Mouse (Mus musculus): ENCODE data around the gene Aoc3. TPM values are rescaled to one million over a fixed set of nuclear protein-coding genes. Genes with fewer than 3 reads are reported as not detected.
"Not testable (repeated sequence)": the region's sequence is repeated elsewhere in the genome, so short reads cannot be mapped to it uniquely, and the experiment has no call there.

Gene Aoc3
- total RNA-seq, 2 experiments from 2014 or later = 1.8 to 2.9 TPM

- intact Hi-C loops (cut with DNase I) = no loop called here
- DNase-seq (ENCODE audit: low spot score in 2 of 2) = no peak
These were observed 5.6 kb upstream of the Aoc3 start, which contains the start of gene Aoc2 for GRCm38 (mm10) chr11:101324763-101325162. Gene Aoc2, plus strand, starts transcription at chr11:101325063.

DNA sequence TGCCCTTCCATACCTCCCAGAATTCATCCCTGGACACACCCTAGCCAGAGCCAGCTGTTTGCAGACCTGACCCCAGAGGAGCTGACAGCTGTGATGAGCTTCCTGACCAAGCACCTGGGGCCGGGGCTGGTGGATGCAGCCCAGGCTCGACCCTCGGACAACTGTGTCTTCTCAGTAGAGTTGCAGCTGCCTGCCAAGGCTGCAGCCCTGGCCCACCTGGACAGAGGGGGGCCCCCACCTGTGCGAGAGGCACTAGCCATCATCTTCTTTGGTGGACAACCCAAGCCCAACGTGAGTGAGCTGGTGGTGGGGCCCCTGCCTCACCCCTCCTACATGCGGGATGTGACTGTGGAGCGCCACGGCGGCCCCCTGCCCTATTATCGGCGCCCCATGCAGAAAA lies 5.2 kb upstream of the Aoc3 start:
- intact Hi-C loops (cut with DNase I); DNase-seq (ENCODE audit: low spot score in 2 of 2): not testable (repeated sequence)

DNA sequence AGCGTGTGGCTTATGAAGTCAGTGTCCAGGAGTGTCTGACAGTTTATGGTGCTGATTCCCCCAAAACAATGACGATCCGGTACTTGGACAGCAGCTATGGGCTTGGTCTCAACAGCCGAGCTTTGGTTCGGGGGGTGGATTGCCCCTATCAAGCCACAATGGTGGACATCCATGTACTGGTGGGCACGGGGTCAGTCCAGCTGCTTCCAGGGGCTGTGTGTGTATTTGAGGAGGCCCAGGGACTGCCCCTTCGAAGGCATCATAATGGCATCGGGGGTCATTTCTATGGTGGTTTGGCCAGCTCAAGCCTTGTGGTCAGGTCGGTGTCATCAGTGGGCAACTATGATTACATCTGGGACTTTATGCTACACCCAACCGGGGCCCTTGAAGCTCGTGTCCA lies 4.3 kb upstream of the Aoc3 start:
- DNase-seq (ENCODE audit: low spot score in 2 of 2) = no peak
- intact Hi-C loops (cut with DNase I) = no loop called here

DNA sequence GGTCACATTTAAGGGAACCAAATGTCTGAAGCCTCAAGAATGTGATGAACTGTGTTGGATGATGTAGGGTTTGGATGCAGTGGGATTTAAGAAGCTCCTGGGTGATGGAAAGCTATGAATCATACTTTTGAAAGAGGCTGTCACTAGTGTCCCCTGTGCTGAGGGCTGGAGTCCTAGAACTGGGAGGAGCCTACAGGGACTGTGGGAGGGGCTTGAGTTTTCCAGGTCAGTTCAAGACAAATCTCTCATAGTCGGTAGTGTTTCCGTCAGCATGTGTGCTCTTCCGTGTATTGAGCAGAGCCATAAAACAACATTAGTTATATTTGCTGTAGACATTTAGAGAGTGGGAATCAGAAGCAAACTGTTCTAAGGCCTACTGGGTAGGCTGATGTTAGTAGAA lies 3.1 kb upstream of the Aoc3 start:
- DNase-seq (ENCODE audit: low spot score in 2 of 2) = no peak
- intact Hi-C loops (cut with DNase I) = no loop called here

- DNase-seq (ENCODE audit: low spot score in 2 of 2) = peak; percentile 25 to 46
- intact Hi-C loops (cut with DNase I) = no loop called here
These were observed 1.3 kb upstream of the Aoc3 start for GRCm38 (mm10) chr11:101328941-101329635.

DNA sequence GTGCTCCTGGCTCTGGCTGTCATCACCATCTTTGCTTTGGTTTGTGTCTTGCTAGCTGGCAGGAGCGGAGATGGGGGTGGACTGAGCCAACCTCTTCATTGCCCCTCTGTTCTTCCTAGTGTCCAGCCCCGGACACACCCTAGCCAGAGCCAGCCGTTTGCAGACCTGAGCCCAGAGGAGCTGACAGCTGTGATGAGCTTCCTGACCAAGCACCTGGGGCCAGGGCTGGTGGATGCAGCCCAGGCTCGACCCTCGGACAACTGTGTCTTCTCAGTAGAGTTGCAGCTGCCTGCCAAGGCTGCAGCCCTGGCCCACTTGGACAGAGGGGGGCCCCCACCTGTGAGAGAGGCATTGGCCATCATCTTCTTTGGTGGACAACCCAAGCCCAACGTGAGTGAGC lies 556 bp downstream of the Aoc3 start:
- DNase-seq (ENCODE audit: low spot score in 2 of 2); intact Hi-C loops (cut with DNase I): not testable (repeated sequence)

- DNase-seq (ENCODE audit: low spot score in 2 of 2) = no peak
- intact Hi-C loops (cut with DNase I) = no loop called here
These were observed 2.1 kb downstream of the Aoc3 start for GRCm38 (mm10) chr11:101332537-101332936.

- intact Hi-C loops (cut with DNase I) = no loop called here
- no peak for DNase-seq (ENCODE audit: low spot score in 2 of 2)
These were observed 3.6 kb downstream of the Aoc3 start for GRCm38 (mm10) chr11:101334023-101334422.

- intact Hi-C loops (cut with DNase I) = no loop called here
These were observed 4.1 kb downstream of the Aoc3 start for GRCm38 (mm10) chr11:101334516-101334915.

GRCm38 (mm10) chr11:101335685-101336084 lies 5.3 kb downstream of the Aoc3 start:
- no peak for DNase-seq (ENCODE audit: low spot score in 2 of 2)
- intact Hi-C loops (cut with DNase I) = no loop called here

More at GRCm38 (mm10) chr11:101334516-101334915, 4.1 kb downstream of the Aoc3 start:
- DNase-seq (ENCODE audit: low spot score in 2 of 2) = no peak

DNA sequence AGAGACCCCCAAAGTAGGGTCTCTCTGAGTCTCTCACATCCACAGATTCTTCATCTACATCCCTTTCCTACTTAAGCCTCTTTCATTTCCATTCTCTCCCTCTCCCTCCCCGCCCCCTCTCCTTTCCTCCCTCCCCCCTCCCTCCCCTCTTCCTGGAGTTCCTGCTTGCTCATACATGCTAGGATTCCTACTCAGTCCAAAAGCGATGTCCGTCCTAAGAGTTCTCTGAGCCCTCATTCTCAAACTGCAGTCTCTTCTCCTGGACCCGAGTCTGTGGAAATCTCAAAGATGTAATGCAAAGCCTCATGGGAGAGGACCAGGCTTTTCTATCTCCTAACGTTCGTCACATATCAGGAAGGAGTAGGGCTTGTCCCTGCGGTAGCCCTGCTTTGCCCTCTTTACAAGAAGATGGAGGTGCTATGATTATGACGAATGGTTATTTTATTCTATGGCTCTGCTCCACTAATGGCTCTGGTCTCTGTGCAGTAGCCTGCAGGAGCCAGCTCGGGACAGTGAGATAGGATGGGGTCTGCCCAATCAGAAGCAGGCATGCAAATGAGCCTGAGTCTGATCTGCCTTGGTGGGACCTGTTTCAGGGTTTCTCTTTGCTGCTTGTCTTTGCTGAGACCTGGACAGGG lies 7.8 kb downstream of the Aoc3 start:
- peak in 1 of 2 experiments; percentile 38 for DNase-seq (ENCODE audit: low spot score in 2 of 2)
- intact Hi-C loops (cut with DNase I) = no loop called here

DNA sequence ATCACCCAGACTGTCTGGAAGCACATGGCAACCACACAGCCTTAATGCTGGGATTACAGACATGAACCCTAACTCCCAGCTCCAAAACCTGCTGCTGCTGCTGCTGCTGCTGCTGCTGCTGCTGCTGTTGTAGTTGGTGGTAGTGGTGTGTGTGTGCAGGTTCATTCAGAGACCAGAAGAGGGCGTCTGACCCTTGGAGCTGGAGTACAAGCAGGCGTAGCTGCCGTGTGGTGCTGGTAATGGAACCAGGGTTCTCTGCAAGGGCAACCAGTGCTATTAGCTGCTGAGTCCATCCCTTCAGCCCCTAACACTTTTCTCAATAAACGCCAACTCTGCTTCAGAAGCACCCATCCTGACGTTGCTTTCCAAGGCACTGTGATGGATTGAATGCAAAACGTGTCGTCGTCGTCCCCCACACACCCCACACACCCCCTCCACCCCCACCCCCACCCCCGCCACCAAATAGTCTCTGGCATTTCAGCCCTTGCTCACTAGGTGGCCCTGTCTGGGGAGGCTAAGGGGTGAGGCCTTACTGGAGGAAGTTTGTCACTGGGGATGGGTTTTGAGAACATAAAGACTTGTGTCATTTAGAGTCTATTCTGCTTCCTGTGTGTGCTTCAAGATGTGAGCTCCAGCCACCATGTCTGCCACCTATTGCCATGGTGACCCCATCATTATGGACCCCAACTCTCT lies 16.8 kb downstream of the Aoc3 start:
- no peak for DNase-seq (ENCODE audit: low spot score in 2 of 2)
- intact Hi-C loops (cut with DNase I) = no loop called here

DNA sequence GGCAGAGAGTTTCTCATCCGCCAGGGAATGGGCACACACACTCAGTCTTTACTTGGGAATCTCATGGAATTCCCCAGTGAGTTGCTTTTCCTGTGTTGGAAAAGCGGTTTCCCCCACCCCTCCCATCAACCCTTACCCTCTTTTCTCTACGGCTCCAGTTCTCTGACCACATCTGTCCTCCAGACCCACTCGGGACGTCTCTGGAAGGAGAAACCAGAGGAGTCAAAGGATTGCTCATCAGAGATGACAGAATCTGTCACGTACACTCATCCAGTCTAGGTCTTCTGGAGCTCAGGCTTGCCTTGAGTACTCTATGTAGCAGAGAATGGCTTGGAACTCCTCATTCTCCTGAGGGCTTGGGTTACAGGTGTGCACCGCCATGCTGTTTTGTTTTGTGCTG lies 18.4 kb downstream of the Aoc3 start:
- intact Hi-C loops (cut with DNase I) = no loop called here
- DNase-seq (ENCODE audit: low spot score in 2 of 2) = no peak

DNA sequence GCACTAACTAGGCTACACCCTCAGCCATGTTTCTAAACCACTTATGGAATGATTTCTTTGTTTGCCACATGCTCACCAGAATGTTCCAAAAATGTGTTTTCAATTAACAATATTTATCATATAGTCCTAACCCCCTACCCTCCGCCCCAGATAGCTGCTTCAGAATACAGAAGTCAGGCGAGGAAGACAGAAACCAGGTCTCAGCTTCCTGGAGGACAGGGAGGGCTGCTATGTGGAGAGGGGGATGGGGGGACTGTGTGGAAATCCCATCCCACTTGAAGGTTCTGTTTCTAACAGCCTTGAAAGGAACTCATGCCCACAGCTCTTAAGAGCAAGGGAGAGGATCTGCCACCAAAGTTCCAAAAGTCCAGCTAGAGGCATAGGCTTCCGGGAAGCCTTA lies 18.8 kb downstream of the Aoc3 start:
- intact Hi-C loops (cut with DNase I) = no loop called here
- DNase-seq (ENCODE audit: low spot score in 2 of 2) = no peak

GRCm38 (mm10) chr11:101351100-101351720 lies 20.8 kb downstream of the Aoc3 start:
- intact Hi-C loops (cut with DNase I) = no loop called here
- no peak for DNase-seq (ENCODE audit: low spot score in 2 of 2)

DNA sequence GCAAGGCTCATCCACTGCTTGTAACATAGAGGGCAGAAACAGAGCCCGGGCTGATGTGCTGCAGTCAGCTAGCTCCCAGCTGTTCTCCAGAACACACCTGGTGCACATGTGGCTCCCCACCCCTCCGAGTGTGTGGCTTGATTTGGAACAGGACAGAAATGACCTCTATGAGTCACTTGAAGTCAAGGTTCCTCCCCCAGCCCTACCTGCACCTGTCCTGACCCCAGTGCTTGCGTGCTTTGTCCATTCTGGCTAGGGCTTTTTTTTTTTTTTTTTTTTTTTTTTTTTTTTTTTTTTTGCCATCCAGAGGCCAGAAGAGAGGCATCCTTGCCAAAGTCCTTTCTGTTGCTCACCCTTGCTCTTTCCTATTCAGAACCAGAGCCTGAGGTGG lies 21.3 kb downstream of the Aoc3 start:
- intact Hi-C loops (cut with DNase I) = no loop called here
- DNase-seq (ENCODE audit: low spot score in 2 of 2) = no peak

DNA sequence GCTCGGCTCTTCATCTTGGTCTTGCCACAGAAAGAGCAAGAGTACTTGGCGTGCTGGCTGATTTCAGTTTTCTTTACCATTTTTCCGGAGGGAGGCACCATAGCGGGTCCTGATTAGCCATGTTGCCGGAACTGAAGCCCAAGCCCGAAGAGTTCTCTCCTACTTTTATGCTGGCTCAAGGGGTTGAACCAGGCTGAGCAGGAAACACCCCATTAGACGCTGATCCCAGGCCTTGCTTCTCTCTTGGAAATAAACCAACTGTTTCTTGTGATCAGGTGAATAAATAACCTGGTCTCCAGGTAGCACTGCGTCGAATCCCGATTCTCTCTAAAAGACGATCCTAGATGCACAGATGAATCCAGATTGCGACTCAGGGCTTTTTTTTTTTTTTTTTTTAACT lies 23.0 kb downstream of the Aoc3 start:
- DNase-seq (ENCODE audit: low spot score in 2 of 2) = no peak
- intact Hi-C loops (cut with DNase I) = no loop called here

GRCm38 (mm10) chr11:101354438-101355010 lies 24.1 kb downstream of the Aoc3 start:
- no peak for DNase-seq (ENCODE audit: low spot score in 2 of 2)
- intact Hi-C loops (cut with DNase I) = no loop called here

- no peak for DNase-seq (ENCODE audit: low spot score in 2 of 2)
- intact Hi-C loops (cut with DNase I) = no loop called here
These were observed 25.5 kb downstream of the Aoc3 start for GRCm38 (mm10) chr11:101355916-101356315.
